Mouse (Mus musculus): ENCODE data around the gene Ripply3. TPM values are rescaled to one million over a fixed set of nuclear protein-coding genes. Genes with fewer than 3 reads are reported as not detected.

Ripply3 gene
- polyA plus RNA-seq, 1 experiment from 2014 or later = 73.9 TPM

DNA sequence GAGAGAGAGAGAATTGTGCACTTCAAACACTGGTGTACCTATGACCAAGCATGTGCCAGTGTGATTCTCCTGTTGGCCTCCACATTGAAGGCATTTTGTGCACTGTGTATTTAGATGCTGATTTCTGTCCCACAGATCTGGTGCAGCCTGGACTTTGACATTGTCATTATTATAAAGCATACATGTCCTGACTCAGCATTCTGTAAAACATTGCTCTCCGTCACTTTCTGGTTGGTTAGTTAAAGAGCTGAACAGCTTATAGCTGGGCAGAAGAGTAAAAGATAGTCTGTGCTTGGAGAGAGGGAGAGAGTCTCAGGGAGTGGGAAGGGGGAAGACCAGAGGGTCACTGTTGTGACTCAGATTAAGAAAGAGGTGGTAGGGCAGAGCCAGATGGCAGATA is 17.5 kb downstream of the Ripply3 start:
- no peaks in the 10 kb centered on the region for H3K9me3 ChIP-seq (ENCODE audit: low read length)
- no peaks in the 10 kb centered on the region for H3K4me1 ChIP-seq (ENCODE audit: insufficient read depth, low read depth, low read length)
- ATAC-seq (no peak), DNase-seq (ENCODE audit: low spot score) (no peak)
- no peak overlapping the region for H3K4me3 ChIP-seq (ENCODE audit: low read depth, low read length)
- H3K27ac ChIP-seq (ENCODE audit: low read length) = no peak overlapping the region
- WGBS = 91% methylated on average over 1 of the region's 1 CpGs
- no peak overlapping the region for H3K4me2 ChIP-seq (replicated peaks; ENCODE audit: low read depth, low read length)
- TF ChIP-seq CTCF (IDR thresholded peaks at IDR 0.05) (no peak), EP300 (IDR thresholded peaks at IDR 0.05) (no peak)
- no peak overlapping the region for H3K9ac ChIP-seq (replicated peaks; ENCODE audit: low read depth)
- H3K27me3 ChIP-seq (replicated peaks; ENCODE audit: insufficient read depth, low read length) = no peaks in the 10 kb centered on the region
- H3K36me3 ChIP-seq (ENCODE audit: insufficient read depth, low read length) = no peaks in the 10 kb centered on the region

DNA sequence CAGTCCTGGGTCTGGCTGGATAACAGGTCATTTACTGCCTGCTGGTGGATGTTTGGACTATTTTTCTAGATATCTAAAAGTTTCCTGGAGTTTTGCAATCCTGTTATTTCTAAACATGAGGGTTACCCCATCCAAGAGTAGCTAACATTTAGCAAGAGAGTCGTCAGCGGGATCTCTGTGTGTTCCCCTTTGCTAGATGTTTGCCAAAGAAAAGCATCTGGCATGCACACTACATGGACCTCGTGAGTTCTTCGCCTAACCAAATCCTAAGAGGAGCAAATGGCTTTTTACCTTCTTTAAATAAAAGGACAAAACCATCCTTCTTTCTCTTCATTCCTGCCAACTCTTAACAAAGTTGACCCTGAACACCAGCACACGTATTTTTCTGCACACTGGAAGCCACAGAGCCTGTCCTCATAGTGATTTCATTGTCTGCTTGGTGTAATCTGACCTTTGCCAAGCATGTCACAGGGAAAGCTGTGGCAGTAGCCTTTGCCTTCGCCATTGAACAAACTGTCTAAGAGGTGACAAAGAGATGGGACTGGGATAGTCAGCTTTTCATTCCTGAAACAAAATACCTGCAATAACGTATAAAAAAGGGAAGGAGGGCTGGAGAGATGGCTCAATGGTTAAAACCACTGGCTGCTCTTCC is 19.0 kb downstream of the Ripply3 start:
- Histone ChIP-seq H3K9me3 (ENCODE audit: low read length) (no peaks in the 10 kb centered on the region), H3K27ac (ENCODE audit: low read length) (no peak overlapping the region), H3K9ac (replicated peaks; ENCODE audit: low read depth) (no peak overlapping the region), H3K4me3 (ENCODE audit: low read depth, low read length) (no peak overlapping the region), H3K4me2 (replicated peaks; ENCODE audit: low read depth, low read length) (no peak overlapping the region), H3K27me3 (replicated peaks; ENCODE audit: insufficient read depth, low read length) (no peaks in the 10 kb centered on the region), H3K4me1 (ENCODE audit: insufficient read depth, low read depth, low read length) (no peaks in the 10 kb centered on the region), H3K36me3 (ENCODE audit: insufficient read depth, low read length) (no peaks in the 10 kb centered on the region)
- ATAC-seq (peak; percentile 65), DNase-seq (ENCODE audit: low spot score) (peak; percentile 80)
- WGBS = 44% methylated on average over 7 of the region's 7 CpGs
- TF ChIP-seq CTCF (IDR thresholded peaks at IDR 0.05) (0 out of 2 replicates have a peak, but pooled peaks have one; percentile 29), EP300 (IDR thresholded peaks at IDR 0.05) (no peak)

DNA sequence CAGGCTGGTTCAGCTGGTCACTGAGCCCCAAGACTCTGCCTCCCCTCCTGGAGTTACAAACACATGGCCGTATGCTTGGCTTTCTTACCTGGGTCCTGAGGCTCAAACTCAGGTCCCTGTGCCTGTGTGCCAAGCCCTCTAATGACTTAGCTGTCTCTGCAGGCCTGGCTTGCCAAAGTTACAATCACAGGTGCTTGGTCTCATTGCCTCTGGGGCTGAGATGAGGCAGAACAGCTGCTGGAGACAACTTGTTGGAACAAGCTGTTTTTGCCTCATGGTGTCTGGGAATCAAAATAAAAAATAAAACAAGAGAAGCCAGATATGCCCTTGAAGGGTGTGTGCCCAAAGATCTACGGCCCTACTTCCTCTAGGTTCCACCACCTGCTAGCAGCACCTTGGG is 20.6 kb downstream of the Ripply3 start:
- DNase-seq (ENCODE audit: low spot score) = no peak
- 88% methylated on average over 2 of the region's 2 CpGs for WGBS
- H3K36me3 ChIP-seq (ENCODE audit: insufficient read depth, low read length) = no peaks in the 10 kb centered on the region
- TF ChIP-seq EP300 (IDR thresholded peaks at IDR 0.05) (no peak), CTCF (IDR thresholded peaks at IDR 0.05) (no peak)
- H3K4me2 ChIP-seq (replicated peaks; ENCODE audit: low read depth, low read length) = no peak overlapping the region
- H3K4me3 ChIP-seq (ENCODE audit: low read depth, low read length) = no peak overlapping the region
- no peaks in the 10 kb centered on the region for H3K27me3 ChIP-seq (replicated peaks; ENCODE audit: insufficient read depth, low read length)
- H3K9me3 ChIP-seq (ENCODE audit: low read length) = no peaks in the 10 kb centered on the region
- H3K4me1 ChIP-seq (ENCODE audit: insufficient read depth, low read depth, low read length) = no peaks in the 10 kb centered on the region
- no peak overlapping the region for H3K9ac ChIP-seq (replicated peaks; ENCODE audit: low read depth)
- no peak for ATAC-seq
- H3K27ac ChIP-seq (ENCODE audit: low read length) = no peak overlapping the region

DNA sequence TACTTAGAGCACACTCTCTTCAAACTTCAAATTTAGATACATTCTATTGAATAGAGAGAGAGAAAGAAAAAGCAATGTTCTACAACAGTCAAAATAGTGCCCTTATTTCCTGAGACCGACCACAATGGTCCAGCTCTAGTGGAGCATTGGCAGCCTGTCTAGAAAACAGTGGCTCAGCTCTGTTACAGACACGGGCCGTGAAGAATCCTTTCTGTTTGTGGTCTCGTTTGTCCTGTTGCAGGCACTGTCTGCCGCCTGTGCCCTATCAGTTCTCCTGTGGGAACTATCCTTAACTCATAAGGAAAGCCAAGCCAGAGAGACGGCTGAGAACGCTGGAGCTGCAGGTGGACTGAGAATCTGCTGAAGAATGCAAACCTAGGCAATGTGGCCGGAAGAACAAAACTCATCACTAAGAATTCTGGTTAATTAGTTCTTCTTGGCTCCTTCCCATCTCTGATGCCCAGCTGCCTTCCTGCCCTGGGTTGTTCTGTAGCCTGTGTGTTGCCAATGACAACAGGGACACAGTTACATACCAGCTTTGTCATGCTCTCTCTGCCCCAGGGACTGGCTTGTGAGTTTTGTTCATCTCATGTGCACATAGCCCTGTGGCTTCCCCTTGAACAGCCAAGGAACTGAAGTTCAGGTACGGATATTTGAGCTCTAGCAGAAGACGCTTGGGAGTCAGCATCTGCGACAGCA is 21.5 kb downstream of the Ripply3 start:
- TF ChIP-seq EP300 (IDR thresholded peaks at IDR 0.05) = no peak
- no peak for TF ChIP-seq CTCF (IDR thresholded peaks at IDR 0.05)
- no peak for ATAC-seq
- no peaks in the 10 kb centered on the region for H3K4me1 ChIP-seq (ENCODE audit: insufficient read depth, low read depth, low read length)
- no peak overlapping the region for H3K27ac ChIP-seq (ENCODE audit: low read length)
- no peaks in the 10 kb centered on the region for H3K36me3 ChIP-seq (ENCODE audit: insufficient read depth, low read length)
- H3K9me3 ChIP-seq (ENCODE audit: low read length) = no peaks in the 10 kb centered on the region
- WGBS = 62% methylated on average over 11 of the region's 11 CpGs
- H3K4me3 ChIP-seq (ENCODE audit: low read depth, low read length) = no peak overlapping the region
- H3K27me3 ChIP-seq (replicated peaks; ENCODE audit: insufficient read depth, low read length) = no peaks in the 10 kb centered on the region
- no peak overlapping the region for H3K9ac ChIP-seq (replicated peaks; ENCODE audit: low read depth)
- no peak overlapping the region for H3K4me2 ChIP-seq (replicated peaks; ENCODE audit: low read depth, low read length)
- no peak for DNase-seq (ENCODE audit: low spot score)

DNA sequence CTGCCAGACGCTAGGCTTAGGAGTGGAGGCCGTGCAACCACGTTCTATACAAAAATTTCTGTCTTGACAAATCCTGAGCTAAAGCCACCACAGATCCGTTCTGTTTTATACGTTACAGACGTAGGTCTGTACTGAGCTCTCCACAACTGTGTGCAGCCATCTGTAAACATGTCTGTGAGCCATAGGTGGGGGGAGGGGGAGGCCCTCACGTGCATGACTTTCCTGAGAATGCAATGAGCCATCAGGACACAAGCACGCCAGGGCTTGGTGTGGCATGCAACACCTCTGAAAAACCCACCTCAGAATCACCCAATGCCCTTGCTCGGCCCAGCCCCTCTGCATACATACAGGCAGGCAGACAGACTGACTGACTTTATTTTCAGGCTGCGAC is 22.1 kb downstream of the Ripply3 start:
- no peak for TF ChIP-seq EP300 (IDR thresholded peaks at IDR 0.05)
- no peak for TF ChIP-seq CTCF (IDR thresholded peaks at IDR 0.05)
- H3K9me3 ChIP-seq (ENCODE audit: low read length) = no peaks in the 10 kb centered on the region
- DNase-seq (ENCODE audit: low spot score) (no peak), ATAC-seq (no peak)
- no peak overlapping the region for H3K27ac ChIP-seq (ENCODE audit: low read length)
- WGBS = 55% methylated on average over 10 of the region's 10 CpGs
- H3K4me1 ChIP-seq (ENCODE audit: insufficient read depth, low read depth, low read length) = no peaks in the 10 kb centered on the region
- no peaks in the 10 kb centered on the region for H3K27me3 ChIP-seq (replicated peaks; ENCODE audit: insufficient read depth, low read length)
- H3K4me3 ChIP-seq (ENCODE audit: low read depth, low read length) = no peak overlapping the region
- H3K36me3 ChIP-seq (ENCODE audit: insufficient read depth, low read length) = no peaks in the 10 kb centered on the region
- no peak overlapping the region for H3K9ac ChIP-seq (replicated peaks; ENCODE audit: low read depth)
- no peak overlapping the region for H3K4me2 ChIP-seq (replicated peaks; ENCODE audit: low read depth, low read length)

DNA sequence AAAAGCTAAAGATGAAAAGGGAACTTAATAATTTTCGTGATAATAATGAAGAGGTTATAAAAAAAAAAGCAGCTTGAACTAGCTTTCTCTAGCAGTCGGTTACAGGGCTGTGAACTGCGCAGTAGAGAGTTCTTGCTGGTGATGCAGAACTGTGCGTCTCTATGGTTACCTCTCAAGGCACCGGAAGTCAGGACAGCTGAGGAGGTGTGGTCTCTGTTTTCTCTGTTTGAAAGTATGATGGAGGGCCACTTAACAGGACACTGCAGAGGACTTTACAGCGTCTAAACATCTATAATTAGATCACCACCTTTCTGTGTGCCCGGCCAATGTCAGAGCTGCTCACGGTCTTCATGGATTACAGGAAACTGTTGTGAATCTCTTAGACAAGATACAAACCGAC is 26.2 kb downstream of the Ripply3 start:
- H3K9me3 ChIP-seq (ENCODE audit: low read length) = no peaks in the 10 kb centered on the region
- H3K4me3 ChIP-seq (ENCODE audit: low read depth, low read length) = no peak overlapping the region
- H3K4me1 ChIP-seq (ENCODE audit: insufficient read depth, low read depth, low read length) = no peaks in the 10 kb centered on the region
- DNase-seq (ENCODE audit: low spot score) (peak; percentile 44), ATAC-seq (peak; percentile 41)
- no peak overlapping the region for H3K9ac ChIP-seq (replicated peaks; ENCODE audit: low read depth)
- H3K27ac ChIP-seq (ENCODE audit: low read length) = no peak overlapping the region
- H3K36me3 ChIP-seq (ENCODE audit: insufficient read depth, low read length) = no peaks in the 10 kb centered on the region
- H3K4me2 ChIP-seq (replicated peaks; ENCODE audit: low read depth, low read length) = no peak overlapping the region
- TF ChIP-seq EP300 (IDR thresholded peaks at IDR 0.05) = no peak
- 11% methylated on average over 9 of the region's 9 CpGs for WGBS
- H3K27me3 ChIP-seq (replicated peaks; ENCODE audit: insufficient read depth, low read length) = no peaks in the 10 kb centered on the region

All from lung, postnatal 0 days (tissue).